Mouse (Mus musculus): ENCODE measurements around the gene Snx27.

DNA sequence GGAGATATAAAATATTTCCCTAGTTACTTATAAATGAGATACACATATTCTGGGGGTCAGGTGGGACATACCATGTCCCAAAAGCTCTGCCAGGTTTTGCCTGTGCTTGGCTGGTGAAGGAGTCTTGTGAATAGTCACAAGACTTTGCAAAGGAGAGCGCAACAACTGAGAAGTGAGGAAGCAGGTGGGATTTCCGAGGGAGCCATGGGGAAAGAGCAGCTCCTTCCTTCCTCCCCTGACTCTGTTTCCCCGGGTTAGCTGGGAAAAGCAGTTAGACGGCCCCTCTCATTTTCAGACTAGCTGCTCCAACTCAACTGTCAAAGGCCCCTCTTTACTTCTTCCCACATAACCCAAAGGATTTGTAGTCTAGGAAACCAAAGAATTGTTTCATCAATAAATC lies 85.4 kb downstream of the Snx27 start:
- no peak for TF ChIP-seq CTCF (conservative IDR thresholded peaks at IDR 0.05 in 1 of 2, IDR thresholded peaks at IDR 0.05 in 1 of 2; ENCODE audit: low read depth in 2 of 2, low read length in 2 of 2)
- no peak for TF ChIP-seq USF2 (conservative IDR thresholded peaks at IDR 0.05; ENCODE audit: low read depth, low read length)
- TF ChIP-seq SIN3A (IDR thresholded peaks at IDR 0.05; ENCODE audit: low read length) = no peak

All from CH12.LX (cell line).